Mouse (Mus musculus) gastrocnemius, postnatal 4 days (tissue): ENCODE measurements around the gene Grin2d. TPM values are rescaled to one million over a fixed set of nuclear protein-coding genes. Genes with fewer than 3 reads are reported as not detected.
A peak's percentile ranks its signal among the peaks of the same experiment; 100 is the strongest.
"Not testable (repeated sequence)": the region's sequence is repeated elsewhere in the genome, so short reads cannot be mapped to it uniquely, and the experiment has no call there.

Experiments
- DNase-seq, 2 experiments: peaks; one replicate each; pipeline ENCODE4 v3.0.0; 2021 to 2022; ENCODE audit warnings: low spot score in 2 of 2, mixed read lengths in 2 of 2
- total RNA-seq, 2 experiments: library from RNA; stranded (reverse); gene quantifications; 2 replicates each; pipeline ENCODE4 v1.2.3; 2021

Grin2d gene
- total RNA-seq, 2 experiments from 2014 or later: 1.2 to 1.5 TPM

DNA sequence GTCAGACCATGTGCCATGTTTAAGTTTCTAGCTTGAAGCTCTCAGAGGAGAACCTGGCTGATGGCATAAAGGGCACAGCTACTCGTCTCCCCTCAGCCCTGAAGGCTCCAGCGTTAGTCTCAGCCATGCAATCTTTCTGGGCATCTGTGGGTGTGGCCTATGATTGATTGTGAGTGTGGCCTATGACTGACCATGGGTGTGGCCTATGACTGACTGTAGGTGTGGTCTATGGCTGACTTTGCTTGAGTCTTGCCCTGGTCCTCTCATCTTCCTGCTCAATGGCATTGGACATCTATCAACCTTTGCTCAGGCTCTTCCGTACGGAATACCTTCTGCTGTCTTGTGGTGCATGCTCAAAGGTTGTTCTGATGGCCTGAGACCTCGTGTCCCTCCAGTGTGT, 23.4 kb upstream of the Grin2d start:
- no peak for DNase-seq

DNA sequence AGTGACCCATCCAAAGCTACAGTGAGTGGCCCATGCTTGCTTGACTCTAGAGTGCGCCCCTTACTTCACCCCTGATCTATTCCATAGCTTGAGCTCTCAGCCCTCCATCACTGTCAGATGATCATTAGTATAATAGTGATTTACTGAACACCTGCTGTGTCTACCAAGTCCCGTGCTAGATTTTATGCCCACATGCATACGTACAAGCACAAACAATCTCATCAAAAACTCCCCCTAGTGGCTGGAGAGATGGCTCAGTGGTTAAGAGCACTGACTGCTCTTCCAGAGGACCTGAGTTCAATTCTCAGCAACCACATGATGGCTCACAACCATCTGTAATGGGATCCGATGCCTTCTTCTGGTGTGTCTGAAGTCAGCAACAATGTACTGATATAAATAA, 19.9 kb upstream of the Grin2d start:
- DNase-seq: not testable (repeated sequence)

DNA sequence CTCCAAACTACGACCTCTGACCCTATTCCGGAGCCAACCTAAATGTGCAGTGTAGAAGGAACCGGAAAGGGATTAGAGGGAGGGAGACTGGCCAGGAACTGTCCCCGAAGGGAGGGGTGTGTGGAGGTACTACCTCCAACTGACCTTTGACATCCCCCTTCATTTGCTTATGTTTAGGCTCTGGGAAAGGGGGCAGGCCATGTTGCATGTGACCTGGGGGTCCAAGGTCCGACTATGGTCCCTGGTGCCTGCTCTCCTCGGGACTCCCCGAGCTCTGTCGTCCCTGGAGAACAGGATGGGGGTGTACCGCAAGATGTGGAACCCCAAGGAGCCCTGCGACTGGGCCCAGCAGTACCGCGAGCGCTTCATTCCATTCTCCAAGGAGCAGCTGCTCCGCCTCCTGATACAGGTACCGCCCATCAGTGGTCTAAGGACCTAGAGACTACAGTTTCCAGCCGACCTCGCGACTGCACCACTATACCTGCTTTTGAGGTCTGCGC, 19.1 kb upstream of the Grin2d start:
- DNase-seq: peak in 1 of 2 experiments; percentile 42

DNA sequence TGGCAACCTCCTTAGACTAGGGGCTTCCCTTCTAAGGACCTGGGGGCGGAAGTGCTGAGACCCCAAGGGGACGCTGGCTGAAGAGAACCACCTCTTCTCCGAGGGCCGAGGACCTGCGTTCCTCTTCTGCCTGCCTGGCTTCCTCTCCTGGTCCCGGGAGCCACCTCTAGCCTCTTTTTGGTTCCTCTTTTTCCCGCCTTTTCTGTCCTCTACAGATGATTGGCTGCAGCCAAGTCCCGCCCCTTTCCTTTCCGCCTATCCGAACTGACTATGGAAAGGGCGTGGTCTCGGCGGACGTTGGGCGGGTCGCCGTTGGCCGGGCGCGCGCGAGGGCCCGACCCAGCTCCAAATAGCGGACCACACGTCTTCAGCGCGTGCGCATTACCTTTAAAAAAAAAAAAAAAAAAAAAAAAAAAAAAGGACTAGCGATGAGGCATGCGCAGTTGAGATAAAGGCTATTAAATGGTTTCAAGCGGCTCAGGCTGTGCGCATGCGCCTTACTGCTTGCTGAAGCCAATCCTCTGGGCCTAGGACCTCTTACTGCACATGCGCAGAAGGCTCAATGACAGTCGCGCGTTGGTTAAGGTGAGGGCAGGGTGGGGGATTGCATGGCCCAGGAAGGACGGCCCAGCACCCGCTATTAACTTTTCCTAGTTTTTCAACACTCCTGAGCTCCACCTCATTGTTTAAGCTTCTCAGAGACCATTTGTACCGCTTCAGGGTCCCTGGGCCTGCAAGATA, 18.5 kb upstream of the Grin2d start, which contains the start of the genes Syngr4 and Tmem143:
Syngr4 (minus strand) TSS at position 198 of the 741 bp plus-strand sequence.
Tmem143 (plus strand) TSS at position 425 of the 741 bp plus-strand sequence.
- peak; percentile 95 to 96 for DNase-seq

DNA sequence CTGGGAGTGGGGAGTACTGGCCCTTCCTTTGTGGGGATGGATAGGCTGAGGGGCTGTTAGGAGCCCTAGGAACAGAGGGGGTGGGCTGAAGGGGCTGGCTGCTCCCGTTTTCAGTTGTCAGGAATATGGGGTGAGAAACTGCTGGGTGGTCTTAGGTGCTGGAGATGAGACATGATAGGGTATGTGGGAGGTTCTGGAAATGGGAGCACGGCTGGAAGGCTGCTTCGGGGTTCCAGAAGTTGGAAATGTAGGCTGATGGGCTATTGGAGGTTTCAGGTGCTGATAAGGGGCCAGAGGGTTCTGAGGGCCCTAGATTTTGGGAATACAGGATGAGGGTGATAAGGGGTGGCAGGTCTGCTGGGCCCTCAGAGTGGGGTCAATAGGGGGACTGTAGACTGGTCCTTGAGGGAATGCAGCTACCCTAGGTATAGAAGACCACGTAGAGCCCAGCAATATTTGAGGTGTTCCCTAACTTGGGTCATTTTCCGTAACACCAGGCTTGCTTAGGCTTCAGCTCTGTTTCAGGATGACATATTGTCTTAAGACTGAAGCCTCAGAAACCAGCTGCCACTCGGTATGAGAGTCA, 17.8 kb upstream of the Grin2d start:
- DNase-seq: no peak

DNA sequence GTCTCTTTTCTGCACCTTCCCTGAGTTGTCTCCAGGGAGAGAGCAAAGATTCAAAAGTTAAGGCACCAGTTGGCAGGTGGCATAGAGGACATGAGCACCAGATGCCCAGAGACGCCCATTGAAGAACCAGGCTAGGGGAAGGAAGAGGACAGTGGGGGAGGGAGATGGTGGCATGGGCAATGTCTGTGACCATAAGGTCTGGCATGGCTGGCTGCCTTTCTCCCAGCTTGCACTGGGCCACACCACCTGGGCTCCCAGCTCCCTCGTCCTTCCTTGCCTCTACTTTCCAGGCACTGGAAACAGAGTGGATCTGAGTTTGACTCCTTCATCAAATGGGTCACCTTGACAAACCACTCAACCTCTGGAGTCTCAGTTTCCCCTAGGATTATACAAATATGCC, 14.5 kb upstream of the Grin2d start:
- DNase-seq: no peak

DNA sequence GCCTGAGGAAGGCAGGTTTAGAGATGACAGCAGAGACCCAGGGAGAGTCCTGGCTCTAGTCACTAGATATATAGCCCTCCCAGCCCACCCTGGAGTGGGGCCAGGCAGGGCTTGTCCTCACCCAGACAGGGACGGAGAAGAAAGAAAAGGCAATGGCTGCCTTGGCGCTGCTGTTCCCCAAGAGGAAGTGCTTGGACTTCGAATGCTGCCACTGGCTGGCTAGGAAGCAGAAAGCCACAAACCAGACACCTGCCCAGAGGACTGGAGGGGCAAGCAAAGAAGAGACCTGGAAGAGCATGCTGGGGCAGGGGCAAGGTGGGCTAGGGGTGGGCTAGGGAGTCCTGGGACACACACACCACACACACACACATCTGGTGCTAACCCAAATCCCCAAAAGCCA, 9.1 kb upstream of the Grin2d start:
- no peak for DNase-seq

DNA sequence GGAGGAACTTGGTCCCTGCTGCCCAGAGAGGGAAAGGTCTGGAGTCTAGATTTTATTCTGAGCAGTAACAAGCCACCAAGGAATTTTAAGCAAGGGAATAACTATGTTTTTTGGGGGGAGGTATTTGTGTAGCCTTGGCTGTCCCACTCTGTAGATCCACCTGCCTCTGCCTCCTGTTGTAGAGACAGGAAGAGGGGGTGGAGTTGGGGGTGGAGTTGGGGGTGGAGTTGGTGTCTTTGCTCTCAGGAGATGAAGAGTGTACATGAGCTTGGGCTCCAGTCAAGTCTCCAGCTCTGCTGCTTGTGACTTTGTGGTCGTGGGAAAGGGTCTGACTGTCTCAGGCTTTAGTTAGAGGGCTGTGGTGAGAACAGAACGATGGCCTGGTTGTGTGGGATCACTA, 2.8 kb upstream of the Grin2d start:
- DNase-seq: no peak

DNA sequence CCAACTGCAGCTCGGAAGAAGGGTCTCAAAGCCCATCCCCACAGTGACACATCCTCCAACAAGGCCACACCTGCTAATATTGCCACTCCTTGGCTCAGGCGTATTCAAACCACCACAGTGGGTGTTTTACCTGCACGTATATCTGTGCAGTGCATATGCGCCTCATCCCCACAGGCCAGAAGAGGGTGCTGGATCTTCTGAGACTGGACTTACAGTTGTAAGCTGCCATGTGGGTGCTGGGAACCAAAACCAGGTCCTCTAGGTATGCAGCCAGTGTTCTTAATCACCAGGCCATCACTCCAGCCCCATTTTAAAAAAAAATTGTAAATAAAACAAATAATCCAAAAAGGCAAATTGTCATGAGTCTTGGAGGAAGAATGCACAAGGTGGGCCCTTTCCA, 2.4 kb upstream of the Grin2d start:
- DNase-seq: no peak

DNA sequence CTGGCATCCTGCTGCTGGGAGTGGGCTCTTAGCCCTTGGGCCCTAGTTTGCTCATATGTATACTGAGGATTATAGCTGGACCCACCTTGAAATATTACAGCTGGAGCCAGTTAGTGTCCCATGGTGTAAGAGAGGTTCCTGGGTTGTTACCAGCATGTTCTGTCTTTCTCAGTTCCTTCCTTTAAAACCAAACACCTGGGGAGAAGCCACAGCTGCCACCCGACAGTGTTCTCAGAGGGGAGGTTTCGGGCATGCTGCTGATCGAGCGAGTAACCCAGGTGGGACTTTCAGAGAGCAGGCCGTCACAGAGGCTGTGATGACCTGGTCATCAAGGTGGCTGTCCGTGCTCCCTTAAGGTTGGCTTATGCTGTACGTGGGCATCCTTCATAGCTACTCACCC, 1.3 kb downstream of the Grin2d start:
- no peak for DNase-seq

DNA sequence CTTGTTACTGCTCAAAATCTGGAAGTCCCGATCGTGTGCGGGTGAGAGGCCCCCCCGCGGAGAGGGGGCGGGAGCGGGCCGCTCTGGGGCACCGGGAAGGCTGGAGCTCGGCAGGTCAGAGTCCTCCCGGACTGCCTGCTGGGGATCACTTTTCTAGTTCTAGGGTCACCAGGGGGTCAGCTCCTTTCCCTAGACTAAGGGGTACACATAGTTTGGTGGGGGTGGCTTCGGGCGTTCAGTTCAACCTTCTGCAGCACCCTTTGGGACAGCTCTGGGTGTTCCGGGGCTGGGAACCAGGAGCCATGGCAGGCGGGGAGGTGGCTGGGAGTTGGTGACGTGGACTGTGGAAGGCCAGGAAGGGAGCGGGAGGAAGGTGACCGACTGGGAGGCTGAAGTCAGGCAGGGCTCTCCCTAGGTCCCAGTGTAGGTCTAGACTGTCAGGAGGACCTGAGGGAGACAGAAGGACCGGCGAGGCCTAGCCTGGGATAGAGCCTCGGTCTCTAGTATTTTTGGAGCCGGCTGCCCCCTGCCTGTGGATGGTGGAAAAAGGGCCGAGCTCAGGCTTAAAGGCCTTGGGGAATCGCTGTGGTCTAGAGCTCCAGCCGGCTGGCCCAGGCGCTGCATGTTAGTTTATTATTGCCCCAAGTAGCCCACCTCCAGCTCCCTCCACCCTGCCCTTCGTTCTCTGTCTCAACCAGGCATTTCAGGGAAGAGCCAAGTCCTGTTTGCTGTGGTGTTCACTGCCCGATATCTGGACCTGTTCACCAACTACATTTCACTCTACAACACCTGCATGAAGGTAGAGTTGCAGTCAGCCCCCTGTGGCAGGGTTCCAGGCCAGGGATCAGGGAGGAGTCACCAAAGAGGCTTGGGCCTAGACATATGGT, 4.9 kb downstream of the Grin2d start:
- DNase-seq: peak in 1 of 2 experiments; percentile 56

DNA sequence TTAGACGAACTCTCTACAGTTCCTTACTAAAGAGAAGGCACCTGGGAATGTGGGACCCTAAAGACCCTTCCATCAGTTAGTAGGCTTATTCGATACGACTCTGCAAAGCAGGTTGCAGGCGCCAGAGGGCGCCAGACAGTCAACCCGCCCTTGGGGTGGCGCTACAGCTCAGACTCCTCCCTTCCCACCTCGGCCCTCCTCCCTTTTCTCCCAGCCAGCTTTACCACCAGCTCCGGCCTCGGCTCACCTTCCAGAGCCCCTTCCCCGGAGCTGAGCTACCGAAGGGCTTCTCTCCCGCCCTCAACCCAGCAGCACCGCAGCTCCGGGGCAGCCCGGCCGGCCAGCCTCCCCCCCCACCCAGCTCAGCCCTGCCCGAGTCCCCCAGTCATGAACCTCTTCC, 5.6 kb downstream of the Grin2d start, which contains the start of gene Kdelr1:
Kdelr1 (plus strand) TSS at position 149 of the 400 bp plus-strand sequence.
- DNase-seq: peak; percentile 80 to 86

DNA sequence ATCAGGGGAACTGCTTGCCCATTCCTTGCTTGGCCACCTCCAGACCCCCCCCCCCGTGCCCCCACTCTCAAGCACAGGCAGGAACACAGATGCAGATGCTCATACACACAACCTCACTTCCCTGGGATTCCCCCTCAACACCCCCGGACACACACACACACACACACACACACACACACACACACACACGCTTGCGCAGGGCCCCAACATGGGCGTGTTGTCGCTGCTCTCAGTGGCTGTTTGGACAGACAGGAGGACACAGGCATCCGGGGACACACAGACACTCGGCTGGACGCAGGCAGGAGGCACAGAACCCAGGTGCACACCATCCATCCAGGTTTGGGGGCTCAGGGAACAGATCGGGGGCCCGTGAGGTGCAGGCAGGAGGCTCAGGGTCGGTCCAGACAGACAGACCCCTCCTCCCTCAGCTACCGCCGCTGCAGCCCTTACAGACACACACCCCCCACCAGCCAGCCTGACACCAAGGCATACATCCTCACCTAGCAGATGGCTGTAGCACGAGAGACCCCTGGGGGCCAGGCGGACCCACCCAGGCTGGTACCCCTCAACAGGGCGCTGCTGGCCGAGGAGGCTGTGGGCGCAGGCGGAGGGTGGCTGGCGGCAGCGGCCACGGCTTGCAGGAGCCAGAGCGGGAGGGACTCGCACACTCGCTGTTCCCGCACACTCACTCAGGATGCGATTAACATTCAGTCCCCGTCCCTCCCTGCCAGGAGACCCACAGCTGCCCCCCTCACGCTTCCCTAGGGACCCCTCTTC, 7.7 kb downstream of the Grin2d start:
- DNase-seq: no peak

DNA sequence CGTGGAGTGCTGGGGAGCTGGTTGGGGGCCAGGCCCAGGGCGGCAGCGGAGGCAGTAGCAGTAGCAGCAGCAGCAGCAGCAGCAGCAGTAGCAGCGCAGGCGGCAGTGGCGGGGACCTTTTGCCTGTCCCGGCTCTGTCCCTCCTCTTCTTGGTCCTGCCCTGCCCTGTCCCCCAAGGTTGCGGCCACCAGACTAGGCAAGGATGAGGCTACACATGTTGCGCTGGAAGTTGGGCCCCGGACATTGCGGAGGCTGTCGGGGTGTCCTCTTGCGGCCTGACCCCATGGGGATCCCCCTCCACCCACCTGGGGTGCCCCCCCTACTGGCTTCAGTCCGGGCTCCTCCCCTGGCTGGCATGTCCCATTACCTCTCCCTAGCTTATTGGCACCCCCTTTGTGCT, 8.4 kb downstream of the Grin2d start:
- no peak for DNase-seq

DNA sequence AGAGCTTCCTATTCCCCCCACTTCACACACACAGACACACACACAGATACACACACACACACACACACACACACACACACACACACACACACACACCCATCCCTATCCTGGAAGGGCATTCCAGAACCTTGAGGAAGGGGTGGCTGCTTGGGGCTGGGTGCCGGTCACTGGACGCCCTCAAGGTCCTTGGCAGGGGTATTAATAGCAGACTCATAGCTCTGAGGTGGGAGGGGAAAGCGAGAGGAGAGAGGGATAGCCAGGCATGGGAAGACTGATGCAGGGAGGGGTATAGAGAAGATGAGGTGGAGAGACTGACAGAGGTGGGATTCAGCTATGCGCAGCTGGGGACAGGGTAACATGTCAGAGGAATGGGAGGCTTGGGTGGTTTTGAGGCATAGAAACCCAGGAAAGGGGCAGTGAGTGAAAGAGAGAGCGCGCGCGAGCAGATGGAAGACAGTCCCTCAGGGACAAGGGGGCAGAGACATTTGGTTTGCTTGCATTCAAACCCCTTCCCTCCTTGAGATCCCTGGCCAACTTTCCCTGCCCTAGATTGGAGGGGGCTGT, 9.0 kb downstream of the Grin2d start:
- DNase-seq: no peak

DNA sequence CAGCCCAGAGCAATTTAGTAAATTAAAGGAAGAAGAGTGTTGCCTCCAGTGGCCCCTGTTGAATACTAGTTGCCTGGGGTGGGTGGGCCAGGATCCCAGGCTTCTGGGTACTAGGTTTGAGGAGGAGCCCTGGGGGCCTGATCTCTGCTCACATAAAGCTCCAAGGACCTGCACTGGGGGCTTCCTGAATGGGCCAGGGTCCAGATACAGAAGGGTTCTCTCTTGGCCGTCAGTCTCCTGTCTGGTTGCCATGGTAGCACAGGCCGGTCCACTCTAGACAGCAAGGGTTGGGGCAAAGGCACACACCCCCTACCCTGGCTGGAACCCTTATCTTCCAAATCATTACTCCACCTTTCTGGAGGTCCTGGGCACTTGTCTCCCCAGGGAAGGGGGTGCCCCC, 10.3 kb downstream of the Grin2d start:
- no peak for DNase-seq

DNA sequence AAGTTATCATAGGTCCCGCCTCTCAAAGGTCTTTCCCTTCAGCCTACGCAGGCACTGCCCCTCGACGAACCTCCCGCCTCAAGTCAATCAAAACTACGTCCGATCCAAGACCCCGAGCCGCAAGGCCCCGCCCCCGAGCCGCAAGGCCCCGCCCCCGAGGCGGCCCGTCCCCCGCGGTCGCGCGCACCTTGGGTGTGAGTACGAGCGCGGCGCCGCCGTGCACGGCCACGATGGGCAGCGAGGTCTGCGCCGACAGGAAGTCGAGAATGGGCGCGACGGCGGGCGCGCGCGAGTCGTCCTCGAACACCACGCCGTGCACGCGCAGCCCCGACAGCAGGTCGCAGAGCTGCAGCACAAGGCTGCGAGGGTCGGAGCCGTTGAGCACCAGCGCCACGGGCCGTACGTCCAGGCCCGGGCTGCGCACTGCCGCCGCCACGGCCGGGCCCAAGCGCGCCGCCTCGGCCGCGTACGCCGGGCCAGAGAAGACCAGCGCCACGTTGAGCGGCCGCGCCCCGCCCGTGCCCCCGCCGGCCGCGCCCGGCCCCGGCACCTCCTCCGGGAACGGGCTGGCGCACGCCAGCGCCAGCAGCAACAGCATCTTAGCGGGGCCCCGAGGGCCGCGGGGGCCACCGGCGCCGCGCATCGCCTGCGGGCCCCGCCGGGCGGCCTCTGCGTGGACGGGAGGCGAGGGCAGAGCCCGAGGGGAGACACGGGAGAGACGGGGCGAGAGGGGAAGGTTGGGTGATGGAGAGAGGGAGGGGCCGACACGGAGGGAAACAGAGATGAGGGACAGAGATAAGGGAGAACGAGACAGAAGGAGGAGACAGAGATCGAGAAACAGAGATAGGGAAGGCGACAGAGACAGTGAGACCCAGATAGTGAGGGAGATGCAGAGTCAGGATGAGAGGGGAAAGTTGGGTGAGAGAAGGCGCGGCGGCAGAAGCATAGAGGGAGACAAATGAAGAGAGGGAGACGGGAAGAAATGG, 12.0 kb downstream of the Grin2d start:
- DNase-seq: peak; percentile 91 to 95

DNA sequence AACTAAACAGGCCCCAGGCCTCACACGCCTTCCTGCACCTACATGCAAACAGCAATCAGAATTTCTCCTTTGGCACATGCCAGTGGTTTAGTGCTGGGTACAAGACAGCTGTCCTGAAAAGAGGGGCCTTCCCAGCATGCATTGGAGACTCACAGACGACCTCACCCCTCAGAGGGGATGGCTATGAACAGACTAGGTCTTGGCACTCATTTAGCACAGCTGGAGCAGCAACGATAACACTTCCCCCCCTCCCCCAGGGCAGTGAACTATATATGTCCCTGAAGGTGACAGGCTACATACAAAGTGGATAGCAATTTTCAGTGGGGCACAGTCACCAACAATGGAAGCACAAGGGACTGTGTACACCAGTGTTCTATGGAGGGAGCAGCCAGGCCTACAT, 13.7 kb downstream of the Grin2d start:
- no peak for DNase-seq

DNA sequence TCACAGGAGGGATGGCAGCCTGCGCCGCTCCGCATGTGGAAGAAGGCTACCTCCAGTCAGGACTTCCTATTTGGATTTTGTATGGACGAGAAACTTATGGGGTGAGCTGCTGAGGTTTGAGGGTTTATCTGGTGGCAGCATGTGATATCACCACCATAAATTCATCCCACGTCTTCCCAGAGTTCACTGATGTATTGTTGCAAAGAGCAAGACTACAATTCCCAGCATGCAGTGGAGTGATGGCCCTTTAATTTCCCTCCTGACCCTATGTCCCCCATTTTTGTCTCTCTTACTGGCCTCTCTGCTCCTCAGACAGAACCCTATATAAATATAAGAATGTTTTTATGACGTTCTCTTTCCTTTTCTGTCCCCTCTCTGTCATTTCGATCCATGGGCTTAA, 15.4 kb downstream of the Grin2d start:
- no peak for DNase-seq
